8 mouse cellular contexts compared by ENCODE assay signal in the genomic region with DNA sequence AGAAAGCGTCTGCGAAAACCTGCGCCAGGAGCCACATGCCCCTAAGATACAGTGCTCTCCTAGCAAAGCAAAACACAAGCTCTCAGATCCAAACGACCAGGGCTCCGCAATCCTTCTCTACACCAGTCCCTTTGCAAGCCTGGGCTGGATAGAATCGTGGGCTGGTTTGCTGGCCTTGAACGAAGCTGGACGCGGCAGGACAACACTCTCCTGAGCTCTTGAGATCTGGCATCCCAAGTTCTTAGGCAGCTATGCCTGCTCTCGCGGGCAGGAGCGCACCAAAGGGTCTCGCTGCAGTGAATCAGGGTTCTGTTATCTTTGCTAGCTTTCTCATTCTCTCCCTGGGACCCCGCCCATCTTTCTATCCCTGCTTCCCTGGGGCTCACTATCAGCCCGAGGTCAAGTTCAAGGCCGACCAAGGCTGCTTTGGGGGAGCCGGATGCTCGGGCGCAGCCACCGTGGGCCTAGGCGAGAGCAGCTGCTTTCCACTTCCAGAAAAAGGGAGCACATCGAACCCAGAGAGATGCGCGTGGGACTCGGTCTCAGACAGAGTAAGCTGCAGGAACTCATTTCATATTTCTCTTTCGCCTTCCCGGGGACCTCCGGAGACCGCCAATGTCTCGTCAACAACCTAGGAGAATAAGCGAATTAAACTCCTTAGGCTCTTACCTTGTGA. TPM values are rescaled to one million over a fixed set of nuclear protein-coding genes. Genes with fewer than 3 reads are reported as not detected.
DNase-seq lines count a peak whose midpoint lies in the region; ATAC-seq lines count a peak whose summit lies in the region.

No protein-coding gene starts in this region.

- H3K27ac ChIP-seq in intestine, embryonic 16.5 days (ENCODE audit: low read length): peak overlapping the region; percentile 88
- peak overlapping the region; percentile 77 for H3K27ac ChIP-seq in midbrain, embryonic 16.5 days (ENCODE audit: low read length)

- intact Hi-C loops in gastrocnemius, postnatal 14 days (cut with DNase I; ENCODE audit: low total_unique reads): loop anchor here (5.0 kb wide), 1 partner anchor 153 kb away; no protein-coding TSS in a partner anchor

- H3K4me1 ChIP-seq in intestine, embryonic 16.5 days (ENCODE audit: control insufficient read depth, insufficient read depth, low read length): peaks cover 18% of the 10 kb centered on the region
- peaks cover 11% of the 10 kb centered on the region for H3K4me1 ChIP-seq in midbrain, embryonic 16.5 days (ENCODE audit: control insufficient read depth, insufficient read depth, low read length)

- no peaks in the 10 kb centered on the region for H3K36me3 ChIP-seq in intestine, embryonic 16.5 days (ENCODE audit: control insufficient read depth, insufficient read depth, low read length)
- no peaks in the 10 kb centered on the region for H3K36me3 ChIP-seq in midbrain, embryonic 16.5 days (ENCODE audit: control insufficient read depth, insufficient read depth, low read length)

- H3K4me3 ChIP-seq in intestine, embryonic 16.5 days (ENCODE audit: low read length): peak overlapping the region; percentile 81
- peak overlapping the region; percentile 58 for H3K4me3 ChIP-seq in midbrain, embryonic 16.5 days (ENCODE audit: low read depth, low read length)

- no peaks in the 10 kb centered on the region for H3K9me3 ChIP-seq in intestine, embryonic 16.5 days (ENCODE audit: control insufficient read depth, low read length)
- H3K9me3 ChIP-seq in midbrain, embryonic 16.5 days (replicated peaks; ENCODE audit: control insufficient read depth, low read length, poor library complexity, severe bottlenecking): no peaks in the 10 kb centered on the region

- peak overlapping the region; percentile 84 for H3K9ac ChIP-seq in intestine, embryonic 16.5 days (ENCODE audit: low read depth, low read length)
- peak overlapping the region; percentile 69 for H3K9ac ChIP-seq in midbrain, embryonic 16.5 days (ENCODE audit: low read depth, low read length)

- no peaks in the 10 kb centered on the region for H3K27me3 ChIP-seq in intestine, embryonic 16.5 days (replicated peaks; ENCODE audit: control insufficient read depth, insufficient read depth, low read length)
- no peaks in the 10 kb centered on the region for H3K27me3 ChIP-seq in midbrain, embryonic 16.5 days (ENCODE audit: control insufficient read depth, insufficient read depth, low read depth, low read length)

- DNase-seq in left cerebral cortex, adult 18-20 months (ENCODE audit: low spot score in 2 of 2): peak; percentile 42 to 43
- DNase-seq in left cerebral cortex, adult 11 months (ENCODE audit: low spot score): no peak
- peak; percentile 27 for DNase-seq in cerebellum, postnatal 4 days (ENCODE audit: low spot score in 2 of 2)
- DNase-seq in gastrocnemius, postnatal 14 days: peak; percentile 10
- peak; percentile 43 for DNase-seq in liver
- DNase-seq in spleen, postnatal 36 days (ENCODE audit: low spot score in 2 of 2): peak; percentile 22

- under 1% methylated on average over 31 of the region's 31 CpGs for WGBS in intestine, embryonic 16.5 days
- under 1% methylated on average over 31 of the region's 31 CpGs for WGBS in midbrain, embryonic 16.5 days

- ATAC-seq in intestine, embryonic 16.5 days: peak; percentile 37
- ATAC-seq in midbrain, embryonic 16.5 days: peak; percentile 60

- peak overlapping the region; percentile 74 for H3K4me2 ChIP-seq in intestine, embryonic 16.5 days (ENCODE audit: low read depth, low read length)
- H3K4me2 ChIP-seq in midbrain, embryonic 16.5 days (ENCODE audit: low read length): peak overlapping the region; percentile 71

RNA-seq across cellular contexts. Expression of a gene that starts 0.5 kb away (rescaled TPM):
- total RNA-seq in left cerebral cortex, adult 18-20 months (2021): 10 to 100 TPM; 89.7 to 90.4 TPM
- 10 to 100 TPM in 1 of 2 experiments, 1 to 10 TPM in 1; 8.9 to 12.1 TPM for total RNA-seq in gastrocnemius, postnatal 14 days (2021)
- polyA plus RNA-seq in intestine, embryonic 16.5 days (2015; fragmentation: Nextera tagmentation; extraction: Ambion mirVana): 3.4 and 3.9 TPM in 2 replicates
- 6.6 and 7.2 TPM in 2 replicates for polyA plus RNA-seq in midbrain, embryonic 16.5 days (2015; fragmentation: Nextera tagmentation; extraction: Ambion mirVana)

RNA-seq across cellular contexts. Expression of a gene that starts 46.1 kb away (rescaled TPM):
- total RNA-seq in left cerebral cortex, adult 18-20 months (2021): 10 to 100 TPM; 12.7 to 16.4 TPM
- total RNA-seq in gastrocnemius, postnatal 14 days (2021): under 1 TPM; 0.55 to 0.73 TPM
- polyA plus RNA-seq in intestine, embryonic 16.5 days (2015; fragmentation: Nextera tagmentation; extraction: Ambion mirVana): 1.2 and 2.0 TPM in 2 replicates
- 0.83 and 1.1 TPM in 2 replicates for polyA plus RNA-seq in midbrain, embryonic 16.5 days (2015; fragmentation: Nextera tagmentation; extraction: Ambion mirVana)

Comparison
In these comparisons a context has a peak if more than half of its experiments do, and no peak if none do; other contexts are left out.
1. RNA of a gene that starts 0.5 kb away (total RNA-seq): 89.7 to 90.4 TPM in left cerebral cortex, adult 18-20 months; 8.9 to 12.1 TPM in gastrocnemius, postnatal 14 days; every median in the first group is over 4 times any median in the second.
2. RNA of a gene that starts 46.1 kb away (total RNA-seq): 12.7 to 16.4 TPM in left cerebral cortex, adult 18-20 months; 0.55 to 0.73 TPM in gastrocnemius, postnatal 14 days; every median in the first group is over 4 times any median in the second.